Mouse (Mus musculus) C2C12 (cell line): ENCODE data around the gene Gm266.

Experiments
- CTCF ChIP-seq: IDR thresholded peaks from one replicate; pipeline ENCODE4 v1.5.1; 2011; ENCODE audit not compliant: control insufficient read depth, insufficient read depth, insufficient read length
- MYOG ChIP-seq: IDR thresholded peaks from one replicate; pipeline ENCODE4 v1.6.1; 2011; ENCODE audit not compliant: control insufficient read depth, insufficient read length; ENCODE audit errors: extremely low read depth
- USF1 ChIP-seq: IDR thresholded peaks from one replicate; pipeline ENCODE4 v1.6.1; 2011; ENCODE audit warnings: low read depth, mild to moderate bottlenecking, control low read depth, moderate library complexity

DNA sequence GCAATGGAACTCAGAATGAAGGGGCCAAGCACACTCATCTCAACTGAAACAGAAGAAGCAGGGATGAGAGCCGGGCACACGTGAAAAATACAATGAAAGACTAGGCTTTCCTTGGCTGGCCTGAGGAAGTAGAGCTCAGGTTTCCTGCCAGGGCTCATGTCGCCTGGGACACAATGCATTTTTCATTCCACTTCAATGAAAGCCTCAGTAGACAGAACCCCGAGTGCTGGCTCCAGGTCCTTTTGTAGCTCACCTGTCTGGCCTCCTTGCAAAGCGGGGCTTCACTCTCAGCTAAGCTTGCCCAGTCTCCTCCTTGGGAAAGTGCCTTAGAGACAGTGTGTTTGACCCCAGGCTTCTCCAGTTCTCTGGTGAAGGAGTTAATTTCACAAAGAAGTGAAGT is 6.7 kb downstream of the Gm266 start:
- TF ChIP-seq CTCF, result no peak
- no peak for TF ChIP-seq USF1
- no peak for TF ChIP-seq MYOG
